Mouse (Mus musculus): ENCODE data around the gene Zfp629.

- TF ChIP-seq POLR2A (IDR thresholded peaks at IDR 0.05; ENCODE audit: control insufficient read depth, extremely low read depth, insufficient read depth, low read length, poor library complexity) (no peak), CTCF (IDR thresholded peaks at IDR 0.05; ENCODE audit: borderline replicate concordance, control insufficient read depth, extremely low read depth, insufficient read depth, low read length, poor library complexity) (no peak)
Measured at GRCm38 (mm10) chr7:127651624-127652023, 36.0 kb upstream of the Zfp629 start.
